In genomic region chr1:74067866-74068265, GRCm38 (mm10) we compare ENCODE assay signal across 8 mouse cellular contexts. TPM values are rescaled to one million over a fixed set of nuclear protein-coding genes. Genes with fewer than 3 reads are reported as not detected.
A peak's percentile ranks its signal among the peaks of the same experiment; 100 is the strongest.
DNase-seq lines count a peak whose midpoint lies in the region; ATAC-seq lines count a peak whose summit lies in the region.

No protein-coding gene starts in this region.

- peak overlapping the region; percentile 63 for H3K4me3 ChIP-seq in lung, embryonic 16.5 days (ENCODE audit: low read length)
- peak overlapping the region; percentile 34 for H3K4me3 ChIP-seq in forebrain, embryonic 16.5 days (replicated peaks; ENCODE audit: low read length)
- H3K4me3 ChIP-seq in liver, embryonic 16.5 days (ENCODE audit: low read depth, low read length) = peak overlapping the region; percentile 51

- H3K9me3 ChIP-seq in lung, embryonic 16.5 days (ENCODE audit: control insufficient read depth, low read length) = no peaks in the 10 kb centered on the region
- no peaks in the 10 kb centered on the region for H3K9me3 ChIP-seq in forebrain, embryonic 16.5 days (ENCODE audit: control insufficient read depth, low read length)
- H3K9me3 ChIP-seq in liver, embryonic 16.5 days (replicated peaks; ENCODE audit: control insufficient read depth, low read length) = no peaks in the 10 kb centered on the region

- no peaks in the 10 kb centered on the region for H3K27me3 ChIP-seq in lung, embryonic 16.5 days (ENCODE audit: control insufficient read depth, insufficient read depth, low read depth, low read length)
- no peaks in the 10 kb centered on the region for H3K27me3 ChIP-seq in forebrain, embryonic 16.5 days (replicated peaks; ENCODE audit: control insufficient read depth, insufficient read depth, low read length)
- peaks cover 4% of the 10 kb centered on the region; the same call in 1 of the 2 replicates for H3K27me3 ChIP-seq in liver, embryonic 16.5 days (ENCODE audit: control insufficient read depth, insufficient read depth, low read depth, low read length)

- H3K4me2 ChIP-seq in lung, embryonic 16.5 days (ENCODE audit: low read depth, low read length) = peak overlapping the region; percentile 97
- peak overlapping the region; percentile 57 for H3K4me2 ChIP-seq in forebrain, embryonic 16.5 days (ENCODE audit: low read length)
- peak overlapping the region; percentile 65 for H3K4me2 ChIP-seq in liver, embryonic 16.5 days (ENCODE audit: low read depth, low read length)

- DNase-seq in lung, adult 18-20 months = no peak
- DNase-seq in thymus, postnatal 14 days = peak; percentile 69
- no peak for DNase-seq in gastrocnemius, postnatal 10 days
- DNase-seq in urinary bladder, adult 2 months (ENCODE audit: low spot score) = no peak
- DNase-seq in ovary, adult 18-20 months (ENCODE audit: low spot score) = no peak

- H3K36me3 ChIP-seq in lung, embryonic 16.5 days (ENCODE audit: control insufficient read depth, insufficient read depth, low read length) = peaks cover 3% of the 10 kb centered on the region; the same call in 1 of the 2 replicates
- H3K36me3 ChIP-seq in forebrain, embryonic 16.5 days (ENCODE audit: control insufficient read depth, insufficient read depth) = no peaks in the 10 kb centered on the region
- no peaks in the 10 kb centered on the region for H3K36me3 ChIP-seq in liver, embryonic 16.5 days (ENCODE audit: control insufficient read depth, insufficient read depth)

- peaks cover 45% of the 10 kb centered on the region for H3K4me1 ChIP-seq in lung, embryonic 16.5 days (replicated peaks; ENCODE audit: control insufficient read depth, insufficient read depth, low read length)
- peaks cover 16% of the 10 kb centered on the region for H3K4me1 ChIP-seq in forebrain, embryonic 16.5 days (replicated peaks; ENCODE audit: control insufficient read depth, insufficient read depth, low read length)
- peaks cover 5% of the 10 kb centered on the region; the same call in 1 of the 2 replicates for H3K4me1 ChIP-seq in liver, embryonic 16.5 days (ENCODE audit: control insufficient read depth, low read depth, low read length)

- H3K9ac ChIP-seq in lung, embryonic 16.5 days (ENCODE audit: low read length) = peak overlapping the region; percentile 85
- H3K9ac ChIP-seq in forebrain, embryonic 16.5 days (replicated peaks; ENCODE audit: low read depth, low read length) = peak overlapping the region; percentile 50; the same call in 1 of the 2 replicates
- no peak overlapping the region for H3K9ac ChIP-seq in liver, embryonic 16.5 days (ENCODE audit: low read depth, low read length)

- ATAC-seq in lung, embryonic 16.5 days (ENCODE audit: low read depth) = no peak
- ATAC-seq in forebrain, embryonic 16.5 days = no peak
- ATAC-seq in liver, embryonic 16.5 days (ENCODE audit: low read depth) = no peak

- H3K27ac ChIP-seq in lung, embryonic 16.5 days (ENCODE audit: low read length) = peak overlapping the region; percentile 88; the same call in 1 of the 2 replicates
- no peak overlapping the region for H3K27ac ChIP-seq in forebrain, embryonic 16.5 days (ENCODE audit: low read length)
- no peak overlapping the region for H3K27ac ChIP-seq in liver, embryonic 16.5 days (ENCODE audit: low read length)

- WGBS in lung, embryonic 16.5 days = 16% methylated on average over 14 of the region's 14 CpGs
- 19% methylated on average over 14 of the region's 14 CpGs for WGBS in forebrain, embryonic 16.5 days
- 15% methylated on average over 14 of the region's 14 CpGs for WGBS in liver, embryonic 16.5 days (ENCODE audit: insufficient replicate concordance)

RNA-seq across cellular contexts. Expression of gene Tns1, which starts 56.4 kb away (rescaled TPM):
- polyA plus RNA-seq in lung, embryonic 16.5 days (2015; fragmentation: Nextera tagmentation; extraction: Ambion mirVana) = 137 and 147 TPM in 2 replicates
- 10.7 and 11.0 TPM in 2 replicates for polyA plus RNA-seq in forebrain, embryonic 16.5 days (2015; fragmentation: Nextera tagmentation; extraction: Ambion mirVana)
- polyA plus RNA-seq in liver, embryonic 16.5 days (2015; fragmentation: Nextera tagmentation; extraction: Ambion mirVana) = 22.9 and 23.0 TPM in 2 replicates
- 100 to 1,000 TPM; 193 to 196 TPM for total RNA-seq in gastrocnemius, postnatal 10 days (2021)
- 192 and 408 TPM in 2 replicates for polyA plus RNA-seq in urinary bladder, adult 2 months (2012; rRNA removed)

RNA-seq across cellular contexts. Expression of gene Rufy4, which starts 57.5 kb away (rescaled TPM):
- 0.31 and 0.64 TPM in 2 replicates for polyA plus RNA-seq in lung, embryonic 16.5 days (2015; fragmentation: Nextera tagmentation; extraction: Ambion mirVana)
- polyA plus RNA-seq in forebrain, embryonic 16.5 days (2015; fragmentation: Nextera tagmentation; extraction: Ambion mirVana) = 0.32 and 0.36 TPM in 2 replicates
- polyA plus RNA-seq in liver, embryonic 16.5 days (2015; fragmentation: Nextera tagmentation; extraction: Ambion mirVana) = 0.14 TPM in 1 of 2 replicates, not detected in the other
- total RNA-seq in gastrocnemius, postnatal 10 days (2021) = 1 to 10 TPM in 1 of 2 experiments, under 1 TPM in 1; 0.12 to 1.2 TPM
- 1.2 TPM in 2 replicates for polyA plus RNA-seq in urinary bladder, adult 2 months (2012; rRNA removed)
